Mouse (Mus musculus) forebrain, postnatal 0 days (tissue): Measurements from ENCODE around the gene Hsd3b1. TPM values are rescaled to one million over a fixed set of nuclear protein-coding genes. Genes with fewer than 3 reads are reported as not detected.
"Not testable (repeated sequence)": the region's sequence is repeated elsewhere in the genome, so short reads cannot be mapped to it uniquely, and the experiment has no call there.

ENCODE experiments used
- ATAC-seq: fragments of 200-750 bp; cut with Nextera tagmentation; 2 replicates; pipeline ENCODE4 v1.8.0; 2017; ENCODE audit warnings: mild to moderate bottlenecking, moderate library complexity
- DNase-seq: peaks from one replicate; pipeline ENCODE4 v3.0.0-alpha.2; 2015
- H3K27ac ChIP-seq: fragments of 300-500 bp; sonication (generic); 2 replicates; pipeline ENCODE4 v1.5.1; 2014; ENCODE audit warnings: low read depth, mild to moderate bottlenecking, antibody characterized with exemption, low read length, moderate library complexity, mixed read lengths
- H3K27me3 ChIP-seq: fragments of 300-500 bp; sonication (generic); 2 replicates; pipeline ENCODE4 v1.6.1; 2014; ENCODE audit warnings: mild to moderate bottlenecking, low read length, mixed read lengths; ENCODE audit not compliant: insufficient read depth
- H3K36me3 ChIP-seq: fragments of 300-500 bp; sonication (generic); 2 replicates; pipeline ENCODE4 v1.6.1; 2014; ENCODE audit warnings: mild to moderate bottlenecking, moderate library complexity; ENCODE audit not compliant: insufficient read depth
- H3K4me1 ChIP-seq: fragments of 300-500 bp; sonication (generic); 2 replicates; pipeline ENCODE4 v1.6.1; 2014; ENCODE audit warnings: antibody characterized with exemption; ENCODE audit not compliant: insufficient read depth
- H3K4me2 ChIP-seq: fragments of 300-500 bp; sonication (generic); 2 replicates; pipeline ENCODE4 v1.6.1; 2014; ENCODE audit warnings: low read depth, mild to moderate bottlenecking, moderate library complexity
- H3K4me3 ChIP-seq: fragments of 300-500 bp; sonication (generic); 2 replicates; pipeline ENCODE4 v1.5.1; 2014; ENCODE audit warnings: low read depth, low read length, mixed read lengths
- H3K9ac ChIP-seq: fragments of 300-500 bp; sonication (generic); 2 replicates; pipeline ENCODE4 v1.6.1; 2014; ENCODE audit warnings: mild to moderate bottlenecking
- H3K9me3 ChIP-seq: fragments of 300-500 bp; sonication (generic); 2 replicates; pipeline ENCODE4 v1.6.1; 2016; ENCODE audit warnings: low read length
- CTCF ChIP-seq: sonication (generic); IDR thresholded peaks from 2 replicates; pipeline ENCODE4 v1.5.1; 2016; ENCODE audit warnings: antibody characterized with exemption, control low read depth, low read depth
- WGBS: fragments of 180-500 bp; shearing (Covaris S2); extraction: QIAGEN DNeasy Blood & Tissue Kit; methylation state at CpG from one replicate; pipeline ENCODE4 v1.1.7; 2014; 5-methylcytosine and 5-hydroxymethylcytosine counted together
- polyA plus RNA-seq: library from polyadenylated mRNA; unstranded; fragments of >200 nt; fragmentation: Nextera tagmentation; extraction: Ambion mirVana; gene quantifications from 2 replicates; pipeline ENCODE4 v1.2.1, GENCODE M21; 2015
- total RNA-seq: library from RNA; depleted of rRNA; stranded (reverse); fragments of >200 nt; gene quantifications from 2 replicates; pipeline ENCODE4 v1.2.3, GENCODE M21; 2014; rRNA removed

The Hsd3b1 gene
- total and polyA plus RNA-seq, 2 experiments from 2014 or later = not detected

GRCm38 (mm10) chr3:98852631-98853030 lies 7.0 kb downstream of the Hsd3b1 start:
- ATAC-seq (no peak), DNase-seq (no peak)
- no peaks in the 10 kb centered on the region for H3K27me3 ChIP-seq
- 86% methylated on average over 6 of the region's 6 CpGs for WGBS
- H3K36me3 ChIP-seq = no peaks in the 10 kb centered on the region
- no peak overlapping the region for H3K4me3 ChIP-seq
- no peaks in the 10 kb centered on the region for H3K4me1 ChIP-seq
- no peak overlapping the region for H3K27ac ChIP-seq
- TF ChIP-seq CTCF = no peak
- no peak overlapping the region for H3K4me2 ChIP-seq
- H3K9ac ChIP-seq = no peak overlapping the region
- no peaks in the 10 kb centered on the region for H3K9me3 ChIP-seq

DNA sequence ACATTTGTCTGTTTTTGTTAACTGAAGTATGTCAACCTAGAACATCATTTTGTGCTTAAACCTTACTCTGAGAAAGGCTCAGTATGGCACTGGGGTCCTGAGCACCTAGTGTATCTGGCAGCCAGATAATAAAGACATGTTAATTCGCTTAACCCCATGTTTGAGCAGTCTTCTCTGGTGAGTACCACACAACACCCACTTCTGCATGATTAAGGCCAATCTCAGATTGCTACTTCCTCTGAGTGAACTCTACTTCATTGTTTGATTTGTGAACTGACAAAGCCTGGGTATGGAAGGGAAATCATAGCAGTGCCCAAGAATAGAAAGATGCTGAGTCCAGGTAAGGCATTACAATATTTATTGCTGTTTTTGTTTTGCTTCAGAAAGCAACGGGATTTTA lies 7.7 kb downstream of the Hsd3b1 start:
- ATAC-seq = no peak
- WGBS = 78% methylated on average over 2 of the region's 2 CpGs
- Histone ChIP-seq H3K9ac (no peak overlapping the region), H3K36me3 (no peaks in the 10 kb centered on the region), H3K9me3 (no peaks in the 10 kb centered on the region), H3K4me3 (no peak overlapping the region), H3K27ac (no peak overlapping the region), H3K4me1 (no peaks in the 10 kb centered on the region), H3K27me3 (no peaks in the 10 kb centered on the region), H3K4me2 (no peak overlapping the region)
- DNase-seq = no peak
- no peak for TF ChIP-seq CTCF

- no peak overlapping the region for H3K4me2 ChIP-seq
- H3K4me3 ChIP-seq = no peak overlapping the region
- H3K9ac ChIP-seq = no peak overlapping the region
- H3K27me3 ChIP-seq = no peaks in the 10 kb centered on the region
- WGBS = 91% methylated on average over 5 of the region's 5 CpGs
- H3K36me3 ChIP-seq = no peaks in the 10 kb centered on the region
- H3K9me3 ChIP-seq = no peaks in the 10 kb centered on the region
- no peak for DNase-seq
- no peak for ATAC-seq
- TF ChIP-seq CTCF = no peak
- H3K4me1 ChIP-seq = no peaks in the 10 kb centered on the region
- H3K27ac ChIP-seq = no peak overlapping the region
Observed at GRCm38 (mm10) chr3:98850262-98850661, 9.3 kb downstream of the Hsd3b1 start.

GRCm38 (mm10) chr3:98848898-98849297 lies 10.7 kb downstream of the Hsd3b1 start:
- TF ChIP-seq CTCF = no peak
- H3K9me3 ChIP-seq = no peaks in the 10 kb centered on the region
- WGBS = 90% methylated on average over 1 of the region's 1 CpGs
- no peaks in the 10 kb centered on the region for H3K27me3 ChIP-seq
- H3K36me3 ChIP-seq = no peaks in the 10 kb centered on the region
- H3K9ac ChIP-seq = no peak overlapping the region
- H3K27ac ChIP-seq = no peak overlapping the region
- no peak overlapping the region for H3K4me2 ChIP-seq
- no peak overlapping the region for H3K4me3 ChIP-seq
- no peaks in the 10 kb centered on the region for H3K4me1 ChIP-seq
- ATAC-seq = no peak
- no peak for DNase-seq

DNA sequence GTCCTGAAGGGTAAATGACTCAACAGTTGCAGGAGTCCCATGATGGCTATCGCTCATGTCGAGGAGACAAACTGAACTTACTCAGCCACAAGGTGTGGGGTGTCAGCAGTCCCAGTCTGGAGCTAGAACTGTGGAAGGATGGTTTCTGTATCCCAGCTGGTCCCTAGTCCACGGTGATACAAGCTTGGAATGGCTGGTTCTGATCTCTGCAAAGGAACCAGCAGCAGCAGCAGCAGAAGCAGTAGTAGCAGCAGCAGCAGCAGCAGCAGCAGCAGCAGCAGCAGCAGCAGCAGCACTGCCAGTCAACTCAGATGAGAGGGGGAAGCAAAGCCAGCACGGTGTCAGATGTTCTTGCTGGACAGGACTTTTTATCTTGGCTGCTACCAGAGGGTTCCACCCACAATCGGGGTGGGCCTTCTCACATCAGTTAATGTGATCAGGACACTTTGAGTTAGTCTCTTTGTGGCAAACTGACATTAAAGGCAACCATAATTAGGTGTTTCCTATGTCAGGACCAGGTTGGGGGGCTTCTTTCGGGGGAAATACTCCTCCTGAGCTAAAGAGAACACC lies 45.4 kb downstream of the Hsd3b1 start, which contains the start of gene Hsd3b6:
Hsd3b6 (minus strand) TSS at position 343 of the 570 bp plus-strand sequence.
- Histone ChIP-seq H3K9me3 (no peaks in the 10 kb centered on the region), H3K9ac (no peak within 1 kb of the TSS), H3K27ac (no peak within 1 kb of the TSS), H3K27me3 (no peaks in the 10 kb centered on the region), H3K36me3 (no peaks in the 10 kb centered on the region), H3K4me3 (no peak within 1 kb of the TSS), H3K4me1 (no peaks in the 10 kb centered on the region), H3K4me2 (no peak within 1 kb of the TSS)
- no peak for TF ChIP-seq CTCF
- no peak for DNase-seq
- no peak for ATAC-seq
- 81% methylated on average over 6 of the region's 6 CpGs for WGBS

- not testable (repeated sequence) for ATAC-seq, H3K4me3 ChIP-seq, H3K27ac ChIP-seq, H3K9ac ChIP-seq, H3K4me2 ChIP-seq, DNase-seq, H3K36me3 ChIP-seq, H3K4me1 ChIP-seq, H3K27me3 ChIP-seq, H3K9me3 ChIP-seq
- 93% methylated on average over 5 of the region's 6 CpGs for WGBS
Observed at GRCm38 (mm10) chr3:98812653-98813052, 46.9 kb downstream of the Hsd3b1 start.

- not testable (repeated sequence) for H3K9me3 ChIP-seq, H3K4me3 ChIP-seq, H3K27me3 ChIP-seq, H3K27ac ChIP-seq, H3K9ac ChIP-seq, H3K4me1 ChIP-seq, DNase-seq, H3K4me2 ChIP-seq, ATAC-seq, H3K36me3 ChIP-seq
- WGBS = 47% methylated on average over 3 of the region's 3 CpGs
Observed at GRCm38 (mm10) chr3:98805032-98805431, 54.6 kb downstream of the Hsd3b1 start.

Other genes starting within 250 kb of the Hsd3b1 start
- not detected in 2 replicates for gene Hsd3b5, start 229.5 kb downstream of the Hsd3b1 start, total RNA-seq
- gene Hsd3b5, start 229.5 kb downstream of the Hsd3b1 start, polyA plus RNA-seq = not detected in 2 replicates
- not detected in 2 replicates for gene Hsd3b2, start 135.3 kb downstream of the Hsd3b1 start, total RNA-seq
- gene Hsd3b2, start 135.3 kb downstream of the Hsd3b1 start, polyA plus RNA-seq = 0.11 TPM in 1 of 2 replicates, not detected in the other
- not detected in 2 replicates for gene Hsd3b3, start 96.7 kb downstream of the Hsd3b1 start, total RNA-seq
- gene Hsd3b3, start 96.7 kb downstream of the Hsd3b1 start, polyA plus RNA-seq = 0.05 TPM in 1 of 2 replicates, not detected in the other
- not detected in 2 replicates for gene Hsd3b6, start 45.4 kb downstream of the Hsd3b1 start, total RNA-seq
- 0.12 TPM in 1 of 2 replicates, not detected in the other for gene Hsd3b6, start 45.4 kb downstream of the Hsd3b1 start, polyA plus RNA-seq
- gene Hao2, start 33.4 kb upstream of the Hsd3b1 start, total RNA-seq = not detected in 2 replicates
- not detected in 2 replicates for gene Hao2, start 33.4 kb upstream of the Hsd3b1 start, polyA plus RNA-seq